Mouse (Mus musculus) megakaryocyte progenitor cell, adult 5-6 weeks (primary cell): ENCODE measurements around the gene Bcl2l13. TPM values are rescaled to one million over a fixed set of nuclear protein-coding genes. Genes with fewer than 3 reads are reported as not detected.

Experiments used
- ATAC-seq: replicated peaks from 2 replicates; pipeline ENCODE4 v1.8.0; 2016; ENCODE audit warnings: mild to moderate bottlenecking, moderate TSS enrichment, inconsistent platforms; ENCODE audit not compliant: poor library complexity
- total RNA-seq, 2 experiments: library from RNA; stranded (forward) in 1 of 2; stranded (reverse) in 1 of 2; fragments of 157-497, 149-512 nt in 1 of 2; fragments of 200-1000 nt in 1 of 2; gene quantifications; 2 replicates each; pipeline versions ENCODE4 v1.2.3 to v1.2.4; 2015 to 2017

Bcl2l13 gene
- total RNA-seq, 2 experiments from 2014 or later, result 17.7 to 23.9 TPM

DNA sequence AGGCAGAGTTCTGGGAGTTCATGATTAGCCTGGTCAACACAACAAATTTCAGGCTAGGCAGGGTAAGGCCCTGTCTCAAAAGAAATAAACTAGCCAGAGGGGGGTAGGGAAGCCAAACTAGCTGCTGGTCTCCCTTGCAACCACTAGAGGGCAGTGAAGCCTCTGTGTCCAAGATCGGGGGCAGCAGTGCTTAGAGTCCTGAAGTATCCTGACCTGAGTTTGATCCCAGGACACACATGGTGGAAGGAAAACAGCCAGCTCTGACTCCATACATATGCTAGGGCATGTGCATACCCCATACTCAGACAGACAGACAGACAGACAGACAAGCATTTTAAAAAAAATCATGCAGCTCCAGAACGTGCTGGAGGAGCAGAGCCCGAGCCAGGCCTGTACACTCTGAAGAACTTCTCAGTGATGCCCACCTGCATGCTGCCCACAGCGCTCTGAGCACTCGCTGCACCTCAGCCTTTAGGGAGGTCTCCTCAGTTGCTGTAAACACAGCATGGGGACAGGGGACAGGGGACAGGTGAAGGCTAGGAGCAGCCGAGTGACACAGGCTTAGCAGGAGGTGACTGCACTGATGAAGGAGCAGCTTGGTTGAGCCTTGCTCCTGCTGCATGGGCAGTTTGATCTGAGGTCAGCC lies 62.3 kb downstream of the Bcl2l13 start:
- peak; percentile 72 for ATAC-seq

DNA sequence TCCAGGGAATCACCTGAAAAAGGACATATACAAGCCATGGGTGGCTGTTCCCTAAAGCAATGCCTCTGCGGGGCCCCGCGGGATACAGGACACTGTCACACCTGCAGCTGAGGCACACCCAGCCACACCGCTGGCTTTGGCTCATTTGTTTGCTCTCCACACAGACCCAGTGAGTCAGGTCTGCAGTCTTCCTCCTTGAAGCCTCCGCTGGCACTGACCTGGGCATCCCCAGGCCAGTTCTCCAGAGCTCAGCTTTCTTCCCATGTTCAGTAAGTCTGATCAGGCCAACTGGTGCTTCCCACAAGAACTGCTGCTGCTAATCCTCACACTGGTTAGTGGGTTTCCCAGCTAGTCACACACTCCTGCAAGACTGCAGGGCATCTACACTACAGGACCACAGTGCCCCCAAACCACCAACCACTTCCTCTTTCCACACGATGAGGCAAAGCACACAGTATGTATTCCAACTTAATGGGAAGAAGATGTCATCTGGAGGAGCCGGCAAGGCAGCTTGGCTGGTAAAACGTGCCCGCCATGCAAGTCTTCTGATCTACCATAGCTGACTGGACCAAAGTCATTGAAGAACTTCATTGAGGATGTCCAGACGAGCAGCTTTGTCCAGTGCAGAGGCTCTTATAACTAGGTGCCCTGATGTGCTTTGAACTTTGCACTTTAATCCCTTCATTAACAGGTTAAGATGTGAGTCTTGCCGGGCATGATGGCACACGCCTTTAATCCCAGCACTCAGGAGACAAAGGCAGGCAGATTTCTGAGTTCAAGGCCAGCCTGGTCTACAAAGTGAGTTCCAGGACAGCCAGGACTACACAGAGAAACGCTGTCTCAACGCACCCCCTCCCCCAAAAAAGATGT lies 66.0 kb downstream of the Bcl2l13 start:
- peak; percentile 79 for ATAC-seq

DNA sequence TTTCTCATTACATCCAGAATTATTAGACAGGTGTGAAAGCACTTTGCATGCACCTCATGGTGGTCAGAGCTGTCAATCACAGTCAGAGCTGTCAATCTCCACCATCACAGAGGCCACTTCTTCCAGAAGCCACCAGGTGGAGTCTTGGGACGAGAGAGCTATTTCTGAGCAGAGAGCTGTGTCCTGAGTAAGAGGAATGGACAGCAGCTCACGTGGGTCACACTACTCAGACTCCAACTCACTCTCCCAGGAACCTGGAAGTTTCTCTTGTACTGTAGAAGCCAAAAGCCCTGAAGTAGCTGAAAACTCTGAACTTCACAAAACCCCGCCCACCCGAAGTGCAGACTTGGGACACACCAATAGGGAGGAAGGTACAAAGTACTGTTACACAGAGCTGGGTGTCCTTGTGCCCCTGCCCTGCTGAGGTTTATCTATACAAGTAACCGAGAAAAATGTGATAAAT lies 67.5 kb downstream of the Bcl2l13 start:
- peak; percentile 66 for ATAC-seq

DNA sequence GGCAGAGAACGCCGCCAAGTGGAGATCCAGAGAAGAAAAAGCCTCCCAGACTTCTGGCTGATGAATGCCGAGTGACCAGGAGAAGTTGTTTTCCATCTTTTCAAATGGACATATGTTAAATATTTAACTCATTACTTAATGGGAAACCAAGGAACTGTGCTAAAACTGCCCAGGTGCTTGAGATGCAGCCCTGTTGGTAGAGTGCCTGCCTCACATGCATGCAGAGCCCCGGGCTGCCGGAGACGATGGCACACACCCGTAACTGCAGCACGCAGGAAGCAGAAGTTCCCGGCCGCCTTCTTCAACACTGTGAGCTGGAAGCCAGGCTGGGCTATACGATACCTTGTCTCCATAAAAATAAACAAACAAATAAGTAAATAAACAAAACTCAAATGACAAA lies 67.9 kb downstream of the Bcl2l13 start:
- no peak for ATAC-seq

DNA sequence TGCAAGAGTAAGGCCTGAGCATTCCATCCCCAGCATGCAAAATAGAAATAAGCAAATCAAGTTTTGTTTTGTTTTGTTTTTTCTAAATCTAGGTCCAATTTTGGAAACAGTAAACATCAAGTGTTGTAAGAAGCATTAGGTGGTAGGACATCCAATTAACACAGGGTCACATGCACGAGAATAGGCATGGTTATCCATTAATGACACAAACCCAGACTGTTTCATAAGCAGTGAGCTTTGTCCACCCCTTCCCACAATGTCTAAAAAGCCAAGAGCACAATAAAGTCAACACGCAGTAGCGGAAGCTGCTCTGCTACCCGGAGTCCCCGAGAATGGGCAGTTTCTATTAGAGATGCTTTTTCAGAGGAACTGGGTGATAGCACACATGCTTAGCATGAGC lies 69.1 kb downstream of the Bcl2l13 start:
- no peak for ATAC-seq

DNA sequence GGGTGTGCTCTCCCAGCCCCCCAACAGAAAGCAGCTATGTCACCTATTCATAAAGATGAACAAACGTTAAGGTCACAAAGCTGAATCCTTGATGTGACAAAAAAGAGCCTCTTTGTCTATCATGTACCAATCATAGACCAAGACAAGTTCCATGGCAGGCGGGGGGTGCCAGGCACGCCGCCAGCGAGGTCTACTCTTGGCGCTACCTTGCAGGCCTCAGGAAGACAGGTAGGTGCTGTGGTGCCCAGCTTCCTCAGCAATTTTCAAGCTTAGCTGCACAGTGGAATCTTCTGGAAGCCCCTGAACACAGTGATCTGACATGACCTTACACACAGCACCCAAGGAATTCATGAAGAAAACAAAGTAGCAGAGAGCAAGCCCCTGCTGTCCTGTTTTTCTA lies 70.5 kb downstream of the Bcl2l13 start:
- ATAC-seq, result no peak

DNA sequence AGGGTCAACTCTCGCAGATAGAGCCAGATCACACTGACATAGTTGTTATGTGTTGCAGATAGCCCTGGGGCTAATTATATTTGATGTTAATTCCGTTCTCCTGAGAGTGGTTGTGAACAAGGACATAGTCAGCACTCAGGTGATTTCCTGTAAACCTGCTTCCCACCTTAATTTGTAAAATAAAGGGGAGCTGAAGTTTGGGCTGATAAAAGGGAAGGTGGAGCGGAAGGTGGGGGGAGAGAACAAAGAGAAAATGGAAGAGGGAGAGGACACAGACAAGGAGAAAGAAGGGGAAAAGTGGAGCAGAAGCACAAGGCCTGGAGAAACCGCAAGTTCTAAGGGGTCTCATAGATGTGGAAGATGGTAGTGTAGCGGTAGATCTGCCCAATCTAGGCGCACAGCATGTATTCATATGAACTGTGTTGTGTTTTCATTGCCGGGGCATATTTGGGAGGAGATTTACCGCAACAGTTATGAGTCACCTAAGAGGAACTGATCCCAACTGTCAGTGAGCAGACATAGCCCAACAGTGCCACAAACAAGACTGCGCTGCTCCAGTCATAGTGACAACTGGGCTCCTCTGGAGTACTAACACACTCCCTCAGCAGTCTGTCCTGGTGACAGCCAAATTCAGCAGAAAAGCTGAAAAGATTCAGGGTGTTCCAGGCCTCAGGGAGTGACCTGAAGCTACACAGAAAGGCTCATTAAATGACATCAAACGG lies 72.0 kb downstream of the Bcl2l13 start:
- ATAC-seq, result peak; percentile 55

DNA sequence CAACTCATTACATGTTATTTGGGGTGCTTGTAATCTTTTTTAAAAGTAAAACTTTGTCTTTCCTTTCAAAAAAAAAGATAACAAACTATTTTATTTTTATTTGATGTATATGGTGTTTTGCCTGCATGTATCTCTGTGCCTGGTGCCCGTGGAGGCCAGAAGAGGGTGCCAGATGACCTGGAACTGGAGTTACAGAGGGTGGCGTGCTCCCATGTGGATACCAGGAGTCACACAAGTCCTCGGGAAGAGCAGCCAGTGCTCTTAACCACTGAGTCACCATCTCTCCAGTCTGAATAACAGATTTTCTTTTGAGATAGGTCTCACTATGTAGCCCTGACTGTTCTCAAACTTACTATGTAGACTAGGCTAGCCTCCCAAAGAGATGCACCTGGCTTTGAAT lies 73.5 kb downstream of the Bcl2l13 start:
- no peak for ATAC-seq

DNA sequence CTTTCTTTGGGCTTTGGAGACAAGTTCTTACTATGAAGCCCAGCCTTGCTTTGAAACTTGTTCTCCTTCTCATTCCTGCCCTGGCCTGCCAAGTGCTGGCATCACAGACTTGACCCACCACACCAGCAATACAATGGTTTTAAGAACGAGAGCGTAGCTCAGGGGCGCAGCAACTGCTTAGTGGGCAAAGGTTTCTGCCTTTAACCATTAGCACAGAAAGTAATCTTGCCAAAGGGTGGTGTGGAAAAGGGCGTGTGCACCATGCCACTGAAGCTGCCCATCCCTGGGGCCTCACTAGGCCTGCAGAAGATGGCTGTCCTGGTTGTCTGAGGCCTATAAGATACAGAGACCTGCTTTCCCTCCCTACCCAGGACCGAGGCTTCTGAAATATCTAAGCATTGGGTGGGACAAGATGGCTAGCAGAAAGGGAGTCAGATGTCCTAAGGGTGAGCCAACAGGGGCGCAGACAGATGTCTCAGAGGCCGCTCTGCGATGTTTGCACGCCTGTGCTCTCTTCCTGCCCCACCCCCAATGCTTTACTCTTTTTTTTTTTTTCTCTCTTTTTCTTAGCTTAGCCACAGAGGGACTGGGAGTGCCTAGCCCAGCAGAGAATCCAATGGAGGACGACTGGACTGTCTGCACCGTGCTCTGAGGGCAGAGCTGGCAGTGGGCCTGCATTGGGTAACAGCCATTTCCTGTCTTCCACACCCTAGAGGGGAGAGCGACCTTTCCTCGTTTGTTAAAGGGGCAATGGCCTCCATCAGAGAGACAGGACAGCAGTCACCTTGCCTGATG lies 75.4 kb downstream of the Bcl2l13 start:
- ATAC-seq, result peak; percentile 29

DNA sequence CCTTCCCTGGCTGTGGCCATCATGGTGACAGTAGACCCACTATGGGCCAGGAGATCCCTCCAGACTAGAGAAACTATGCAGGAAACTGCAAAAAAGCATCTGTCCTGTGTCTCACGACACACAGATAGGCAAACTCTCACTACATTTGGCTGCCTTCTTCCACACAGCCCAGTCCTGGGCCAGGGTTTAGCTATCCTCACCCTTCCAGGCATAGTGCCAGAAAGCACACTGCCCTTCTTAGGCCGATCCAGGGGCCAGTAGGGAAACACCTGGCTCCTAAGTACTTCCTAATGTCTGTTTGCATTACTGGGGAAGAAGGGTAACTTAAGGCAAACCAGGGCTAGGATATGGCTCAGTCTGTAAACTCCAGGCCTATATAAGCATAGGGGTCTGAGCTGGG lies 76.9 kb downstream of the Bcl2l13 start:
- ATAC-seq, result no peak

DNA sequence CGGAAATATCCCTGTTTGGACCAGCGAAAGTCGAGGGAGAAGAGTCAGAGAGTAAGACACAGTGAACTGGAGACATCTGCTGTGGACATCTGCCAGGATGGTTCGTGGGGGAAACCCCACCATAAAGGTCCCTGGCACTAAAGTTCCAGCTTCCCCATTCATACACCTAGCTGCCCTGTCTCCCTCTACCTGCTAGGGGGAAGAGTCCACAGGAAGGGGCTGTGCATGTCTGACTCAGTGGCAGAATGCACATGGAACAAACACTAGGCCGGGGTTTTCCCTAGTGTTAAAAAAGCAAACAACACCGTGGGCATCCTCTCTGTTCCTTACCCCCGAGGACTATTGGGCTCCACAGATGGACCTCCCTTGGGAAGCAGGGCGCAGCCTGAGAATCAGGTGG lies 77.8 kb downstream of the Bcl2l13 start:
- no peak for ATAC-seq

DNA sequence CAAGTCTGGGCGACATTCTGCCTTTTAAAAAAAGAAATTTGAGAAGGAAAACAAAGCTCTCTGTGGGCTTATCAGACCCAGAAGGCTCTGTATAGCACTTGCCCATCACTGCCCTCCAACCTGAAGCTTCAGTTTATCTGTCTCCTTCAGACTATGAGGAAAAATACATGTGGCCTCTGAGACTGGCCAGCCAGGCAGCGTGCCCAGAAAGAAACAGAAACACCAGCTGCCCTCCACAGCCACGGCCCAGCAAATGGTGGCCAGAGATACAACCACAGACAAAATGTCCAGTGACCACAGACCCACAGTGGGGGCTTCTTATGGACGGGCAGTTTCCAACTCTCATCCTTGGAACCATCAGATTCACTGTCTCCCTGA lies 78.5 kb downstream of the Bcl2l13 start:
- ATAC-seq, result peak; percentile 21

DNA sequence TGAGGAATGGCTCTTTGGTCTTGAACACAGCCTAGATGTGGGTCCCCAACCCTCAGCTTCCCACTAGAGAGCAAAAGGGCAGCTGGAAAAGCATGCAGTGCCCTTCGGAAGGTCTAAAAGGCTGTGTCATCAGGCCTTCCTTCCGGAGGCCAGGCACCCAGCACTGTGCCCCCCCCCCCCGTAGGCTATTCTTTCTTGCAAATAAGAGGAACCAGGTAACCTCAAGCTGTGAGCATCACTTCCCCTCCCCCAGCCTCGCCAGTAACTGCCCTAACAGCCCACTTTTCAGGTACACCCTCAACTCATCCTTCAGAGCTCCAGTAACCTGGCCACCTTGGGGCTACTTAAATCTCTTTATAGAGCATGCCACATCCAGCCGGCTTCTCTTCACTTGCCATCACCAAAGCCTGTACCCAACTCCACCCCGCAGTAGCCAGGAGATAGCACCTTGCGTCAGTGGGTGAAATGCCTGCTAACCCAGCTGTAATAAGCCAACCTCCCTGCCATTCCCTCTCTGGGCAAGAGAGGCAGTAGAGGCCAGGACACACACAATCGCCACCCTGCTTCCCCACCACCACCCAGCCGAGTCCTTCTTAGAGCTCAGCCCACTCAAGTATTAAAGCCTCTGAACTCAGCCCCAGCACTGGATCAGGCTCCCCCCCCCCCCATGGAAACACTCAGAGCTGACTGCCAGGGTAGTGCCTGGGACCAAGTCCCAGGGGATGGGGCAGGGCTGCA lies 79.1 kb downstream of the Bcl2l13 start:
- peak; percentile 68 for ATAC-seq

DNA sequence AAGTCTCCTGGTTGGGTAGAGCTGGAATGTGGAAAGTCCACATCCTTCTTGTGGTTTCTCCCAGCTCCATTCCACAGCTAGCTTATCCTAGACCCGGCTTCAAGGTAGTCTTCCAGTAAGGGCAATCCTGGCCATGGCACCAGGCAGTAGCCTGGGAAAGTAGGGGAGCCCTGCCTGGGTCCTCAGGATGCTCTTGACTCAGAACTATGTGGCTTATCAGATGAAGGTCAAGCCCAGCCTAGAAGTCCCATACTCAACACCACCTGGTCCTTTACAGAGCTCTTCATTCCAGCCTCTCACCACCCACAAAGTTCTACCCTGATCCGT lies 79.6 kb downstream of the Bcl2l13 start:
- no peak for ATAC-seq

DNA sequence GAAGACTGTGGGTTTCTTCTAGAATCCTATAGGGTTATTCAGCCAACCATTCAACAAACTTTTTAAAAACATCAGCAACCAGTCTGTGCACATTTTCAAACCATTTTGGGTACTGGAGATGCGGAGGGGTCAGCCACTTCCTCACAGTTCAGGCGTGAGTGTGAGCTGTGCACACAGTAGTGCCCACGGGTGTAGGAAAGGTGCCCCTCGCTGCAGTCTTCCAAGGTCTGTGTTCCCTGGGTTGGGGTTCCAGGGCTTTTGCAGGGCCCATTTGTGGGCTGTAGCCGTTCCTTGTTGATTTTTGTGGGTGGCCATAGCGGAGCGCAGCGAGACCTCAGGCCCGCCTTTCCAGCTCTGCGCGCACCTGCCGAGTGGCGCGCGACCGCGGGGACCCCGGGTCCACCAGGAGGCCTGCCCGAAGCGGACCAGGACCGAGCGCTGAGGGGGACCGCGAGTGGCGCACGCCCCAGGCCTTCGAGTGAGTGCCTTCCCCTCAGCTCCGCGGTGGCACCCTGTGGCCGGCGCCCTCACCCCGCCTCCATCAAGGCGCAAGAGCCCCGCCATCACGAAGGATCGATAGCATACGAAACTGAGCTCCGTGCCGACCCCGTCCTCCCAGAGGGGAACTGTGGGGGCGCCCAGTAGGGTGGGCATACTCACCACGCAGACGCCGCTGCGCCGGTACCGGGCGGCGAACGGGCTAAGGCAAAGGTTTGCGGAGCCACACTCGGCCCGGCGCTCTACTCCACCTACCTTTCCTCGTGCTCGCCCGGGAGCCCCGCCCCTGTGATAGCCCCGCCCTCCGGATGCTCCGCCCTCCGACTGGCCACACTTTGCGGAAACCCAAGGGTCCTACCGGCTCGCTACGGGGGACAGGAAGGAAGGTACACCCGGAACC lies 80.3 kb downstream of the Bcl2l13 start, which contains the start of gene Bid:
Bid (minus strand) TSS at position 780 of the 898 bp plus-strand sequence.
- ATAC-seq, result peak; percentile 64

DNA sequence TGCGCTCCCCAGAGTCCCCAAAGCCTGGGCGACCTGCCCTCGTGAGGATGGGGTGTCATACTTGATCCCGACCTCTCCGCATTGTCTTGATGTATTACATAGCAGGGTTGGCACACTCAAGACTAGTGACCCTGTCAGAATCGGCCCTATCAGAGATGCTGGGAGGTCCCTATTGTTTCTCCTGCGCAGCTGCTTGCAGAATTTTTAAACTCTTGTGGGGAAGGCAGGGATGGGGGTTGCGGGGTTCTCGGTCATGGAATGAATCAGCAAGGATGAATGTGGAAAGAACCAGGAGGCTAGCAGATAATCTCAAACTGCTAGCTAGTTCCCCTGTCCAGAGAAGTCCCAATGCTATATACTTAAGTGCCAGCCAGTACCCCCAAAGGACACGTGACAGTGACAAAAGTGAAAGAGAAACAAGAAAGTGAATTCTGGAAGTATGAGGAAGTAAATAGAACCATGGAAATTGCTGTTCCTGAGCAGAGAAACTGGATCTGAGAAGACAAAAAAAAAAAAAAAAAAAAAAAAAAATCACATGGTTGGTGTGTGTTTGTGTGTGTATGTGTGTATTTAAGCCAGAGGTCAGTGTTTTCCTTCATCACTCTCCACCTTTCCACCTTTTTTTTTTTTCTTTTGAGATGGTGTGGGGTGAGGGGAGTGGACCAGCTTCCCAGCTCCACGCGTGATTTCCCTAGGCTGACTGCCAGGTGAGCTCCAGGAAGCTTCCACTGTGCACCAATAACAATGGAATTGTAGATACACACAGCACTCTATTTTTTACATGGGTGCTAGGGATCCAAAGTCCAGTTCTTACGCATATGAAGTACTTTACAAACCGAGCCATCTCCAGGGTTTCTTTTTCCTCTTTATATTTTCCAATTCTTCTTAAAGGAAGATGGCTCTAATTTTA lies 81.2 kb downstream of the Bcl2l13 start:
- peak; percentile 4; the same call in 1 of the 2 replicates for ATAC-seq

DNA sequence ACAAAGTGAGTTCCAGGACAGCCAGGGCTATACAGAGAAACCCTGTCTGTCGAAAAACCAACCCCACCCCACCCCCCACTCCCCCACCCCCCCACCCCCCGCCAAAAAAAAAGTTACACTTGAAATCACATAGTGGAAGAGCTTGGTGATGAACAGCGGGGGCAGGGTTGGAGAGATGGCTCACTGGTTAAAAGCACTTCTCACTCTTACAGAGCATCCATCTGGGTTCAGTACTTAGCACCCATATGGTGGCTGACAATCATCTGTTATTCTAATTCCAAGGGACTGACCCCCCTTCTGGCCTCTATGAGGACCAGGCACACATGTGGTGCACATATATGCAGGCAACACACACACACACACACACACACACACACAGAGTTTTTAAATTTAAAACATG lies 82.0 kb downstream of the Bcl2l13 start:
- no peak for ATAC-seq

DNA sequence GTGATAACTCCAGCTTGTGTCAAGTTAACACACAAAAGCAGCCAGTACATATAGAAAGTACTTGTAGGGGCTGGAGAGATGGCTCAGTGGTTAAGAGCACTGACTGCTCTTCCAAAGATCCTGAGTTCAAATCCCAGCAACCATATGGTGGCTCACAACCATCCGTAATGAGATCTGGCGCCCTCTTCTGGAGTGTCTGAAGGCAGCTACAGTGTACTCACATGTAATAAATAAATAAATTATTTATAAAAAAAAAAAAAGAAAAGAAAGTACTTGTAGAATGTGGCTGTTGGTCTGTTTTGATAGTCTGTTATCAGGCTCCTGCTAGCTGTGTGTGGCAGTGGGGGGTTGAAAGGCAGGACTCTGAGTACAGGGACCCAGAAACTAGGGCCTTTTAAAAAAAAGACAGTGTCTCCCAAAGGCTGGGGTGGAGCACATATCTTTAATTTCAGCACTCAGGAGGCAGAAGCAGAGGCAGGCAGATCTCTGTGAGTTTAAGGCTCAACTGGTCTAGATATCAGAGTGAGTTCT lies 88.8 kb downstream of the Bcl2l13 start:
- ATAC-seq, result peak; percentile 93
